Mouse (Mus musculus): ENCODE measurements at regions not wholly inside any gene's neighbourhood (a gene's known extent, or its start where the extent isn't known, plus 50 kb on each side); places are given as distances from the start of the nearest gene placed in this dataset.
A peak's percentile ranks its signal among the peaks of the same experiment; 100 is the strongest.

DNA sequence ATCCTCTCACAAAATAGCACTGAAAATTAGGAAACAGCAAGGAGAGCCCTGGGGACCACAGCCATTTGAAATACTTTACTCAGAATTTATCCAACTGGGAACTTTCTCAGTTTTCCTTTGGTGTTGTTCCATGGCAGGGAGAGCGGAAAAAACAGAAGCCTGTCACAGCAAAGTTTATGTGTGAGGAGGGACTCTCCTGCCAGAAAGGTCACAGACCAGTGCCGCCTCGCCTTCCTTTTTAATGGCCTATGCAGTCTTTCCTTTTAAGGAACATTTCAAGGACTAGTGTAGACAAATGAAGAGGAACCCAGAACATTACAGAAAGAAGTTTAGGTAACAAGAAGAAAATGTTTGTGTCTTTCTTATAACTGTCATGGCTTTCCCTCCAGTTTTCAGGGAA is 406.3 kb upstream of the Gm11114 start:
- ATAC-seq (replicated peaks; ENCODE audit: low FRiP score, low TSS enrichment, poor library complexity, severe bottlenecking) = no peak

DNA sequence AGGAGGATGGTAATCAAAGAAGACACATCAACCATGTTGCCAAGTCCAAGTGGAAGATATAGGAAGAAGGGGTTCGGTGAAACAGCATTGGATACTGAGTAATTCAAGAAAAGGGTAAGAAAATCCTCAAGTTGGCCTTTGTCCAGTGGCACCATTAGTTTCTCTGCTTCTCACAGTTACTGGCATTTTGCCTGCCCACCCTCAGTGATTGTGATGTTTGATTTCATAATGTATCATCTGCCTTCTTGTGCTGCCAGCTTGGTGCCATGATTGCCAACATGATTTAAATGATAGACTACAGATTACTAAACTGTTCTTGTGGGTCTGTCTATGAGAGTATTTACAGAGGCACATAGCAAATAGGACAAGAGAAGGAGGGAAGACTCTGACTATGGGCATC is 399.3 kb upstream of the Gm11114 start:
- ATAC-seq (replicated peaks; ENCODE audit: low FRiP score, low TSS enrichment, poor library complexity, severe bottlenecking) = no peak

GRCm38 (mm10) chr9:84922306-84922705 is 390.3 kb upstream of the Gm11114 start:
- no peak for ATAC-seq (replicated peaks; ENCODE audit: low FRiP score, low TSS enrichment, poor library complexity, severe bottlenecking)

- no peak for ATAC-seq (replicated peaks; ENCODE audit: low FRiP score, low TSS enrichment, poor library complexity, severe bottlenecking)
These were observed 388.6 kb upstream of the Gm11114 start for GRCm38 (mm10) chr9:84923966-84924365.

DNA sequence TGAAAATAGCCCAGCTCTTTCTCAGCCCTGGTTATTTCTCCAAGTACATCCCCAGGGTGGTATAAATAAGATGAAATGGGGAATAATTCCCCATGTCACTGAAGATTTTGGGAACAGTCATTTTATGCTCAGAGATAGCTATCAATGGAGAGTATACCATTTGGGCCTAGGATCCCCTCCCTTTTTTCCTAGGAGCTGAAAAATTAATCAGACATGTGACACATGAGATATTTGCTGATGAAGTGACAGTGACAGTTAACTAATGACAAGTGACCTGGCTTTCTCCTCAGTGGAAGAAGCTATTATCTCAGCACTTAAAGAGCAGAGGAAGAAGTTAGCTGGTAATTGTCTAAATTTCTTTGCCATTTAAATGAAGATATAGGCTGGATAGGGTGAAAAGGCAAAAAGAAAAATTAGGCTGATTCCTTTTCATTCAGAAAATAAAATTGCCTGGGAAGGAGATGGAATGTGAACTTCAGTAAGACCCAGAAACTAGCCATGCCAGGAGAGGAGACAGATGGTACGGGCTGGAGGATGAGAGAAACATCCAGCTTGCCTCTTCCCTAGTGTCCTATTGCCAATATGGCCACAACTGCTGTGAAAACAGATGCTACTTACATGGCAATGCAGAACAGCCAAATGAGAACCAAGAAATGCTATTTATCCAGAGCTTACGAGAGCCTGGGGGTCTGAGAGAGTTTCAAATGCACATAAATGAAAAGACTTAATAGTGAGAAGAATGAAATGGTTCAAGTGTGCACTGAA is 376.1 kb upstream of the Gm11114 start:
- ATAC-seq (replicated peaks; ENCODE audit: low FRiP score, low TSS enrichment, poor library complexity, severe bottlenecking) = no peak

- ATAC-seq (replicated peaks; ENCODE audit: low FRiP score, low TSS enrichment, poor library complexity, severe bottlenecking) = no peak
These were observed 345.9 kb upstream of the Gm11114 start for GRCm38 (mm10) chr9:84966558-84967154.

GRCm38 (mm10) chr9:84969975-84970608 is 342.5 kb upstream of the Gm11114 start:
- ATAC-seq (replicated peaks; ENCODE audit: low FRiP score, low TSS enrichment, poor library complexity, severe bottlenecking) = 0 out of 2 replicates have a peak, but pooled peaks have one; percentile 52

- no peak for ATAC-seq (replicated peaks; ENCODE audit: low FRiP score, low TSS enrichment, poor library complexity, severe bottlenecking)
These were observed 335.1 kb upstream of the Gm11114 start for GRCm38 (mm10) chr9:84977470-84977869.

DNA sequence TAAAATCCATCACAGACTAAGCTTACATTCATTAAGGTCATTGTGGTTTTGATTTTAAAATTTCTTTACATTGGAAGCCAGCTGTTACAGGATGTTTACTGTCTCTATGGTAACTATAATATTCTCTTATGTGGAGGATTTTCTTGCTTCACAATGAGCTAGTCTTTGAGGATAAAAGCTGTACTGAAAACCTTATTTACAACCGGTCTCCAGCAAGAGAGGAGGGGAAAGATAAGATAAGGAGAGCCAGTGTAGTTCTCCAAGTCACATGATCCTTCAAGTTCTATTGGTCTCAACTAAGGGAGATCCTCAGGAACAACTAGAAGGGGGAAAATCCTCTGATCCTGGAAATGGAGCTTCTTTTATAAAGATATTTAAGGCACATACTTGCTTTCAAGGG is 309.2 kb upstream of the Gm11114 start:
- ATAC-seq (replicated peaks; ENCODE audit: low FRiP score, low TSS enrichment, poor library complexity, severe bottlenecking) = no peak

- ATAC-seq (replicated peaks; ENCODE audit: low FRiP score, low TSS enrichment, poor library complexity, severe bottlenecking) = no peak
These were observed 301.2 kb upstream of the Gm11114 start for GRCm38 (mm10) chr9:85011361-85011760.

DNA sequence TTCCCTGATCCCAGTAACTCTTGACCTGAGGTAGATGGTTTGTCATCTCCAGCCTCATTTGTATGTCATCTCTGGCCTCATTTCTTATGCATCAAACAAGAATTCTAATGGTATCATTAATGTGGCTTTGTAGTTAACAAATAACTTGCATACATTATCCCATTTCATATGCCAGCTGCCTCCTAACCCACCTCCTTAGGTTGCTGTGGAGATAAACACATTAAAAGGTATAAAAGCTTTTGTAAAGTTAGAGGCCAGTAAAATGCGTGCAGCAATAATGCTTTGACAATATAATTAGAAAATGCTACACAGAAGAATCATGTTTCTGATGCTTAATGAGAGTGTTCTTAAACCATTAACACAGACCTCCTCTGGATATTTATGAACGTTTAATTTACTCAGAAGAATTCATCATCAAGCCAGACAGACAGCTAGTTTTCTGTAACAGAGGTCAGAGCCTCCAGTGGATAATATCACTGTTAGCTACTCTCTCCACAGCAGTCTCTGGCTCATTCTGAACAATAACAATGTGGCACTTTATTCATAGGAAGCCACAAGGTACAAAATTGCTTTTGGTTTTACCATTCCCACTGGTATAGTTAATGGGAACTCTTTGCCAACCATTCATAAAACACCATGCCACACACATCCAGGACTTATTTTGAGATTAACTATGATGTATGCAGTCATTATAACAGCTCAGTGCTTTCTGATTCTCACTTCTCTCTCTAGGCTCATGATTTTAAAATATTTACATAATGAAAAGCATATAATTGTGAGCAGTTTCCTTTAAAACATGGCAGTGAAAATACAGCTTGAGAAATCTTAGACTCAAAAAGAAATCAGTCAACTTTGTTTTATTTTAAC is 264.2 kb upstream of the Gm11114 start:
- ATAC-seq (replicated peaks; ENCODE audit: low FRiP score, low TSS enrichment, poor library complexity, severe bottlenecking) = no peak

DNA sequence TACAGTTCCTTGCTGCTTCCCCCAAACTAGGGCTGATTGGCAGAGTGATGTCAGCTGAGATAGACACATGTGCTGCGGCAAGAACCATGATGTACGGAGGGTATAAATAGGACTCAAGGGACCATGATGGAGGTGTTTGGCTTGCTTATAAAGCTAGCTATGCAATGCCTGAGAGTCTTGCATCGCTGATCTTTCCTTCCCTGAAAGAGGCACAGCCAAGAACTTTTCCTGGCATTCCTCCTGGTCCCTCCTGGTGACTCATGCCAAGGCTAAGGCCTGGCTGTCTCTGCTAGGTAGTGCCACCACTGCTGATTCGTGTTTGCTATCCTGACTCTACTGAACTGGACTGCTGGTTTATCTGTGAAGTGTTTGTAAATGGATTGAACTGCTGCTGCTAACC is 260.0 kb upstream of the Gm11114 start:
- no peak for ATAC-seq (replicated peaks; ENCODE audit: low FRiP score, low TSS enrichment, poor library complexity, severe bottlenecking)

GRCm38 (mm10) chr9:85079975-85080374 is 232.6 kb upstream of the Gm11114 start:
- no peak for ATAC-seq (replicated peaks; ENCODE audit: low FRiP score, low TSS enrichment, poor library complexity, severe bottlenecking)

DNA sequence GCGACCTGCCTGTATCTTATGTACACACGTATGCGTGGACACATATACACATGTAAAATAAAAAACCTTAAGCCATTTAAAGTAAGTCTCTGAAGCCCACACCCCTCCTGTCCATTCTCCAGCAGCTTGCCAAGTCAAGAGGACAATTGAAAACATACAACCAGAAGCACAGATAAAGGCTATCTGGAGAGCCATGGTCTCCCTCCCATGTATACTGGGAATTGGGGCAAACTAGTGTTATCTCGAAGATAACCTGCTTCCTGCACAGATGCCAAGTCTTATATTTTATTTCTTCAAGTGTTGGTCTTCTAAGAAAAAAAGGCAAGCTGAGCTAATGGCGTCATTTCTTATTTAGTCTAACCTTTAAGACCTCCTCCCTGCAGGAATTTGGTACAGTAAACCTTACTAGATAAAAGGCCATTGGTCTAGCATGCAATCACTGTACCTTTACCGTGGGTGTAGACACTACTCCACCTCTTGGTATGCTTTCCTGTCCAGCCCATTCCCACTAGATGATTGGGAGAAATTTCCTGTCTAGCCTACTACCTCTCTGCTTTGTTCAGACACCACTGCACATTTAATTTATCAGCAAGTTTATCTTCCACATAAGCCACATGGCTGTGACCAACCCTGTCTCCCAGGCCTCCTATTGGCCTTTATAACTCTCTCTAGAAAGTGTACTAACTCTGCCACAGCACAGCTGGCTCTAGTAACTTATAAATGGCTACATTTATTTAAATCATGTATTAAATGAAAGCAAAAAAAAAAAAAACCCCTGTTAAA is 223.8 kb upstream of the Gm11114 start:
- peak; percentile 91 for ATAC-seq (replicated peaks; ENCODE audit: low FRiP score, low TSS enrichment, poor library complexity, severe bottlenecking)

GRCm38 (mm10) chr9:85090297-85090696 is 222.3 kb upstream of the Gm11114 start:
- ATAC-seq (replicated peaks; ENCODE audit: low FRiP score, low TSS enrichment, poor library complexity, severe bottlenecking) = no peak

GRCm38 (mm10) chr9:85095234-85095633 is 217.3 kb upstream of the Gm11114 start:
- ATAC-seq (replicated peaks; ENCODE audit: low FRiP score, low TSS enrichment, poor library complexity, severe bottlenecking) = no peak

DNA sequence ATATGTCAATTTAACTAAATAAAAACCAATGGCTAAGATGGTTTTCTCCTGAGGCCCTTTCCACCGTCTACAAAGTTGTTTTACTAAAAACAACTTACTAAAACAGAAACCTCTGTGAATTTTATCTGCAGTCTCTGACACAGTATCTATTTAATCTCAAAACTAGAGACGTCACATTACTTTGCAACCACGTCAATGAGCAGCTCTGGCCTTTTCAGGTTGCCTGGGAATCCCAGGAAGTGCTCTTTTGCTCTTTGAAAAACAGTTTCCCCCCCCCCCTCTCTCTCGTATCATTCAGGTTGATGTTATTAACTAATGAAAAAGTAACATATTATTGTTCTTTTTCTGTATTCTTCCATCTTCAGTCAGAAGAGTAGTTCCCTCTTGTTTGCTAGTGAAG is 216.1 kb upstream of the Gm11114 start:
- ATAC-seq (replicated peaks; ENCODE audit: low FRiP score, low TSS enrichment, poor library complexity, severe bottlenecking) = no peak

GRCm38 (mm10) chr9:85112928-85113327 is 199.6 kb upstream of the Gm11114 start:
- ATAC-seq (replicated peaks; ENCODE audit: low FRiP score, low TSS enrichment, poor library complexity, severe bottlenecking) = peak; percentile 87

- no peak for ATAC-seq (replicated peaks; ENCODE audit: low FRiP score, low TSS enrichment, poor library complexity, severe bottlenecking)
These were observed 198.3 kb upstream of the Gm11114 start for GRCm38 (mm10) chr9:85114234-85114633.
